Mouse (Mus musculus): Measurements from ENCODE around the gene Mfap2. TPM values are rescaled to one million over a fixed set of nuclear protein-coding genes. Genes with fewer than 3 reads are reported as not detected.

The Mfap2 gene
- polyA plus RNA-seq, 1 experiment from 2014 or later = 173 TPM

- no peak overlapping the region for H3K27ac ChIP-seq (replicated peaks)
- H3K9me3 ChIP-seq = no peaks in the 10 kb centered on the region
- no peak overlapping the region for H3K4me3 ChIP-seq
- peaks cover 54% of the 10 kb centered on the region for H3K36me3 ChIP-seq
- no peak for ATAC-seq (ENCODE audit: low FRiP score, low read depth)
- H3K4me1 ChIP-seq (replicated peaks) = no peaks in the 10 kb centered on the region
- 92% methylated on average over 10 of the region's 10 CpGs for WGBS
- no peaks in the 10 kb centered on the region for H3K27me3 ChIP-seq
- H3K4me2 ChIP-seq = no peak overlapping the region
- H3K9ac ChIP-seq = no peak overlapping the region
Measured at GRCm38 (mm10) chr4:140977278-140977677, 32.9 kb upstream of the Mfap2 start.

DNA sequence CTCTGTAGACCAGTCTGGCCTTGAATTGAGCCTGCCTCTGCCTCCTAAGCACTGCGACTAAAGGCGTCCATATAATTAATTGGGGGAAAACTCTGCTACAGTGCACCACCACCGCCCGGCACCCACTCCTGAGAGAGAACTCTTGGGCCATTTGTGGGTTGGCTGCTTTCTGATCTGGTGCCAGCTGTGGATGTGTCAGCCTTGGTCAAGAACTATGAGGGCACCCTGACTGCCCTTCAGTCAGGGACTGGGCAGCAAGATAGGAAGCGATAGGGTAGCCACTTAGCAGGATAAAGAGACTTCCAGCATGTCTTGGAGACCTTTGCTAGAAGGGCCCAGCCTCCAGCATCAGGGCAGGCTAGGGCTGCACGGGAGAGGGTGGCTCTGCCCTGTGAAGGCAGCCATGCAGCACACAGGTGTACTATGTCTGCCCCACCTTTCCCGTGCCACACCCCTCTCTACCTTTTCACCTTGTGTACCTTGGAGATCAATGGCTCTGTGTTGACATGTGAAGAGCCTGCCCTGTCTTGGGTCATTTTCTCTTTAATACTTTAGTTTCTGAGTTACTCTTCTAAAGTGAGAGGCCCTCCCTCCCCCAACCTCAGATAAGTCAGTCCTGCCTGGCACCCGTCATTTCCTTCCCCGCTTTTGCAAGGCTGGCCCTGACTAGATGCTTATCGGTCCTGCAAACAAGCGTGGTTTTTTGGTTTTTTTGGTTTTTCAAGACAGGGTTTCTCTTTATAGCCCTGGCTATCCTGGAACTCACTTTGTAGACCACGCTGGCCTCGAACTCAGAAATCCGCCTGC lies 32.1 kb upstream of the Mfap2 start:
- Histone ChIP-seq H3K4me1 (replicated peaks) (no peaks in the 10 kb centered on the region), H3K9me3 (no peaks in the 10 kb centered on the region), H3K4me3 (no peak overlapping the region), H3K36me3 (peaks cover 45% of the 10 kb centered on the region), H3K27me3 (no peaks in the 10 kb centered on the region), H3K27ac (replicated peaks) (no peak overlapping the region), H3K9ac (no peak overlapping the region), H3K4me2 (no peak overlapping the region)
- ATAC-seq (ENCODE audit: low FRiP score, low read depth) = no peak
- WGBS = 95% methylated on average over 14 of the region's 14 CpGs

- Histone ChIP-seq H3K4me1 (replicated peaks) (peaks cover 13% of the 10 kb centered on the region), H3K9me3 (no peaks in the 10 kb centered on the region), H3K27ac (replicated peaks) (no peak overlapping the region), H3K9ac (no peak overlapping the region), H3K4me2 (no peak overlapping the region), H3K27me3 (no peaks in the 10 kb centered on the region), H3K4me3 (no peak overlapping the region), H3K36me3 (peaks cover 23% of the 10 kb centered on the region)
- WGBS = 92% methylated on average over 2 of the region's 2 CpGs
- no peak for ATAC-seq (ENCODE audit: low FRiP score, low read depth)
Measured at GRCm38 (mm10) chr4:140981605-140982004, 28.6 kb upstream of the Mfap2 start.

- ATAC-seq (ENCODE audit: low FRiP score, low read depth) = no peak
- no peak overlapping the region for H3K27ac ChIP-seq (replicated peaks)
- WGBS = 68% methylated on average over 4 of the region's 4 CpGs
Measured at GRCm38 (mm10) chr4:140982808-140983207, 27.4 kb upstream of the Mfap2 start.

DNA sequence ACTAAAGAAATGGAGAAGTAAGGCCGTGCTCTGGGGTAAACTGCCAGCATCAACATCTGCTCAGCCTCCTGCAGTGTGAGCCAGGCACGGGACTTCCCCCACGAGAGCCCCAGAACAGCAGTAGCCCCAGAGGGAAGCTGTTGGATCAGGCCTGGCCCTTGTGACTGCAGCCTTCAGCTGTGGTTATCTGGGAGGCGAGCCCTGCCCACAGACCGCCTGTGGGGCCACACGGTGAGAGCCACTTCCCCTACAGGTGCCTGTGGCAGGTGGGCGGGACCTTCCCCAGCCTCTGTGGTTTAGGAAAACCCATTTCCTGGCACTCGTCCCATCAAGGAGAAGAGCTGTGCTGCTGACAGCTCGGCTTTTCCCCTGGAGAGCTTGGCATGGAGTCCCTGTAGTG lies 26.8 kb upstream of the Mfap2 start:
- no peaks in the 10 kb centered on the region for H3K9me3 ChIP-seq
- peaks cover 14% of the 10 kb centered on the region for H3K36me3 ChIP-seq
- no peak for ATAC-seq (ENCODE audit: low FRiP score, low read depth)
- peak overlapping the region; percentile 58 for H3K27ac ChIP-seq (replicated peaks)
- no peak overlapping the region for H3K9ac ChIP-seq
- WGBS = 21% methylated on average over 9 of the region's 9 CpGs
- H3K4me3 ChIP-seq = no peak overlapping the region
- H3K27me3 ChIP-seq = no peaks in the 10 kb centered on the region
- peaks cover 24% of the 10 kb centered on the region for H3K4me1 ChIP-seq (replicated peaks)
- no peak overlapping the region for H3K4me2 ChIP-seq

More at GRCm38 (mm10) chr4:140982808-140983207, 27.4 kb upstream of the Mfap2 start:
- Histone ChIP-seq H3K4me3 (no peak overlapping the region), H3K9ac (no peak overlapping the region), H3K4me1 (replicated peaks) (peaks cover 18% of the 10 kb centered on the region), H3K4me2 (no peak overlapping the region), H3K27me3 (no peaks in the 10 kb centered on the region), H3K9me3 (no peaks in the 10 kb centered on the region), H3K36me3 (peaks cover 16% of the 10 kb centered on the region)

GRCm38 (mm10) chr4:140984544-140984943 lies 25.7 kb upstream of the Mfap2 start:
- peaks cover 5% of the 10 kb centered on the region for H3K36me3 ChIP-seq
- no peaks in the 10 kb centered on the region for H3K9me3 ChIP-seq
- no peaks in the 10 kb centered on the region for H3K27me3 ChIP-seq
- peaks cover 35% of the 10 kb centered on the region for H3K4me1 ChIP-seq (replicated peaks)
- H3K27ac ChIP-seq (replicated peaks) = no peak overlapping the region
- ATAC-seq (ENCODE audit: low FRiP score, low read depth) = no peak
- H3K4me2 ChIP-seq = no peak overlapping the region
- H3K9ac ChIP-seq = no peak overlapping the region
- WGBS = 90% methylated on average over 6 of the region's 6 CpGs
- H3K4me3 ChIP-seq = no peak overlapping the region

DNA sequence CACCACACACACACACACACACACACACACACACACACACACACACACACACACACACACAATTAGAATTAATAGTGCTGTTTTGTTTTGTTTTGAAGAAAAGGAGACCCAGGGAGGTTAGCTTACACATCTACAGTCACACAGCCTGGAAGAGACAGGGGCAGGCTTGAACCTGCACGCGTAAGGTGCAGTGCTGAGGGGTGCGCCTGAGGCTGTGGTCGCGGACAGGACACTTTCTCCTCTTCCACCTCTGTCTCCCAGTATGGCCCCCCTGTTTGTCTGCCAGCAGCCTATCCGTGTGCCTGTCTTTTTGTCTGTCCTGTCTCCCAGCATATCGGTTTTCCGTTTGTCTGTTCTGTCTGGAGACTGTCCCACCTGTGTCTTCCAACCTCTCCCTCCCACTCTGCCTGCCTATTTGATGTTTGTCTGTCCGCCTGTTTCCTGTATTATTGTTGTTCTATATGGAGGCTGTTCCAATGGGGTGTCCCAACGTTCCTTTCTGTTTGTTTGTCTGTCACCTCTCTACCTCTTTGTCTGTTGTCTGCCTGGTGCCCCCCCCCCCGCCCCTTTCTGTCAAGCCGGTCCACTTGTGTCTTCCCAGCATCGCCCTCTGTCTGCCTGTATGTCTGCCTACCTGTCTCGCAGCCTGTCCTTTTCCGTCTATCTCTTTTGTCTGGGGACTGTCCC lies 24.1 kb upstream of the Mfap2 start:
- Histone ChIP-seq H3K4me1 (replicated peaks) (peaks cover 40% of the 10 kb centered on the region), H3K27ac (replicated peaks) (peak overlapping the region; percentile 85), H3K27me3 (no peaks in the 10 kb centered on the region), H3K9ac (peak overlapping the region; percentile 98), H3K4me3 (peak overlapping the region; percentile 89), H3K36me3 (no peaks in the 10 kb centered on the region), H3K9me3 (no peaks in the 10 kb centered on the region), H3K4me2 (peak overlapping the region; percentile 79)
- 21% methylated on average over 14 of the region's 15 CpGs for WGBS
- peak; percentile 24 for ATAC-seq (ENCODE audit: low FRiP score, low read depth)

DNA sequence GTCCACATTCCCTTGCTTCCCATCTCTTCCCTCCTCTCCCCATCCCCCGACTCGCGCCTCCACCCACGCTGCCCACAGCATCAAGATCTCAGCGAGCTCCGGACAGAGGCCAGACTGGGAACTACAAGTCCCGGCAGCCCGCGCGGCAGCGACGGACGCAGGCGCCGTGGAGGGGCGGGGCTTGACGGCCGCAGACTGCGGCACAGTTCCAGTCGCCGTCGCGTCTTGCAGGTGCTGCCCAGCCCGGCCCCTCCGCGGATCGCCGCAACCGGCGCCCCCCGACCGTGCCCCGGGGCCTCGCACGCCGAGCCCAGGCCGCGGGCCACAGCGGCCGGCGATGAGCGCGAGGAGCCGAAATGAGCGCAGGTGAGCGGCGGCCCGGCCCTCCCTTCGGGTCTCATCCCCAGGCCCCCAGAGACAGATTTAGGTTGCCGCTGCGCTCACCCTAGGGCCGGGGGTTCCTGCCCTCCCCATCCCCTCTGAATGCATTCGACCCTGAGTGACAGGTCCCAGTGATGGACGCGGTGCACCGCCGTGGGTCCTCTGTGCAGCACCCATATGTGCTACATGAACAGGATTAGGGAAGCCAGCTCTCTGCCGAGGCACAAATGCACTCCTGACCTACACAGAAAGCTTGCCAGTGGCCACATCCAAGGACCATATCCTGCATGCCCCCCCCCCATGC lies 23.4 kb upstream of the Mfap2 start, which contains the start of gene Atp13a2:
Atp13a2 (plus strand) TSS at position 163 of the 685 bp plus-strand sequence.
- Histone ChIP-seq H3K9ac (peak within 1 kb of the TSS; percentile 98), H3K4me1 (replicated peaks) (peaks cover 40% of the 10 kb centered on the region), H3K36me3 (no peaks in the 10 kb centered on the region), H3K4me2 (peak within 1 kb of the TSS; percentile 79), H3K27ac (replicated peaks) (peak within 1 kb of the TSS; percentile 85), H3K27me3 (no peaks in the 10 kb centered on the region), H3K4me3 (peak within 1 kb of the TSS; percentile 89), H3K9me3 (no peaks in the 10 kb centered on the region)
- WGBS = under 1% methylated on average over 53 of the region's 58 CpGs
- peak; percentile 91 for ATAC-seq (ENCODE audit: low FRiP score, low read depth)

DNA sequence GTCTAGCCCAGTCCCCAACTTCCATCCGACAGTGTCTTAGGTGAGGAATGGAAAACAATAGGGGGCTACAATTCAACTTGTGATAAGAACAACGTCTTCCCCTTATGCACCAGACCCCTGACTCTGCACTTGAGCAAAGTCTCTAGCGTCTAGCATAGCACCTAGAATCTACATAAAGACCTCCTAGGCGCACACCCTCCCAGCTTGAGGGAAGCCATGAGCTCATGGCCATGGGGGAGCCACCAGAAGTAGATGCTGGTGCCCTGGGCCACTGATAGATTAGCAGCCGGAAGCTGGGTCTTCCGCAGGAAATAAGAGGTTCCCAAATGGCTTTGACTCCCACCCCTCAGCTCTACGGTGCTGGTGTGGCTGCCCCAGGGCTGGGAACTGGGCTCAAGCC lies 22.7 kb upstream of the Mfap2 start:
- peaks cover 40% of the 10 kb centered on the region for H3K4me1 ChIP-seq (replicated peaks)
- H3K9ac ChIP-seq = peak overlapping the region; percentile 98
- WGBS = 26% methylated on average over 7 of the region's 7 CpGs
- H3K27ac ChIP-seq (replicated peaks) = peak overlapping the region; percentile 85
- no peaks in the 10 kb centered on the region for H3K36me3 ChIP-seq
- peak overlapping the region; percentile 89 for H3K4me3 ChIP-seq
- peak overlapping the region; percentile 79 for H3K4me2 ChIP-seq
- no peaks in the 10 kb centered on the region for H3K27me3 ChIP-seq
- peak; percentile 13; the same call in 1 of the 2 replicates for ATAC-seq (ENCODE audit: low FRiP score, low read depth)
- no peaks in the 10 kb centered on the region for H3K9me3 ChIP-seq

- 55% methylated on average over 7 of the region's 7 CpGs for WGBS
- Histone ChIP-seq H3K4me2 (peak overlapping the region; percentile 79), H3K27ac (replicated peaks) (no peak overlapping the region), H3K4me3 (peak overlapping the region; percentile 89; the same call in 1 of the 2 replicates), H3K27me3 (no peaks in the 10 kb centered on the region), H3K9me3 (no peaks in the 10 kb centered on the region), H3K9ac (no peak overlapping the region), H3K4me1 (replicated peaks) (peaks cover 34% of the 10 kb centered on the region), H3K36me3 (peaks cover 12% of the 10 kb centered on the region)
- ATAC-seq (ENCODE audit: low FRiP score, low read depth) = no peak
Measured at GRCm38 (mm10) chr4:140988706-140989290, 21.4 kb upstream of the Mfap2 start.

DNA sequence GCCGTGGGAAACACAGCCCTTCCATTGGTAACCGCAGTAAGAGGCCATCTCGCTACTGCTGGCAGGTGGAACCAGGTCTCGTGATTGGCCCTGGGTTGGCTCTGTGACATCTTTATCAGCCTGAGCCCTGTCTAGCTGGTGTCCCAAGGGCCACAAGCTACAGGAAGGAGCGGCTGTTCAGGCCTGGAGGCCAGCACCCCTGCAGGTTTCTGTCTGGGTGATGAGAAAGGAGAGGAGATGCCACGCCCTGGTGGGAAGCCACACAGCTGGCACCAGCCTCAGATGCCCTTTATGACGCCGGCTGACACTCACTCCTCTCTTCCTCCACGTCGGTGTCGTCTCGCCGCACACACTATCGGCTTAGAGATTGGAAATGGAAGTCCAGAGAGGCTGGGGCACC lies 20.8 kb upstream of the Mfap2 start:
- peaks cover 34% of the 10 kb centered on the region for H3K4me1 ChIP-seq (replicated peaks)
- H3K9ac ChIP-seq = no peak overlapping the region
- H3K9me3 ChIP-seq = no peaks in the 10 kb centered on the region
- no peak overlapping the region for H3K27ac ChIP-seq (replicated peaks)
- no peaks in the 10 kb centered on the region for H3K27me3 ChIP-seq
- WGBS = 77% methylated on average over 14 of the region's 14 CpGs
- peaks cover 18% of the 10 kb centered on the region for H3K36me3 ChIP-seq
- no peak overlapping the region for H3K4me3 ChIP-seq
- no peak for ATAC-seq (ENCODE audit: low FRiP score, low read depth)
- H3K4me2 ChIP-seq = peak overlapping the region; percentile 79; the same call in 1 of the 2 replicates
